Mouse (Mus musculus) bone marrow, adult 2 months (tissue): ENCODE measurements around the gene Gm49396.

Source experiments
- CTCF ChIP-seq: fragments of 200-500 bp; IDR thresholded peaks from 2 replicates; pipeline ENCODE4 v1.5.1; 2011; ENCODE audit warnings: low read length, control low read depth; ENCODE audit not compliant: control insufficient read depth, insufficient read depth
- POLR2A ChIP-seq: fragments of 200-500 bp; IDR thresholded peaks from 2 replicates; pipeline ENCODE4 v1.6.1; 2011; ENCODE audit warnings: low read depth, mild to moderate bottlenecking, control low read depth, low read length, borderline replicate concordance; ENCODE audit not compliant: control insufficient read depth

DNA sequence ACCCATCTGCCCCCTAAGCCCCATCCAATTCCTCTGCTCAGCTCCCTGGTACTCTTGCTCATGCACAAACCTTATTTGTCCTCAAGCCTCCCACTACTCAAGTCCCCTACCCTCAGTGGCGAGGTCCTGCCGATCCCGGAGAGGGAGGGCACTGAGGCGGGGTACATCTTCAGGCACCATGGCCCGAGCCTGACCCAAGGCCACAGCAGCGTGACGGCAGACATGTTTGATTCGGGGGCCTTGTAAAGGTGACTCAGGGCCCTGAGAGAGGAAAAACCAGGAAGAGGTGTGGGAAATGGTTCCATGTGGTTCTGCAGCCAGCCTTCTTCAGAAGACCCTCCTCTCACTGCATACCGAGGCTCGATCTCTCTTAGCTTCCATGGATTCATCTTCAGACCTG, 21.2 kb downstream of the Gm49396 start:
- TF ChIP-seq POLR2A, result no peak
- TF ChIP-seq CTCF, result no peak
